Mouse (Mus musculus): Measurements from ENCODE around the gene Mllt3.

GRCm38 (mm10) chr4:87957852-87958251, 75.3 kb downstream of the Mllt3 start:
- TF ChIP-seq EP300 (IDR thresholded peaks at IDR 0.05; ENCODE audit: low read depth) (no peak), CTCF (IDR thresholded peaks at IDR 0.05; ENCODE audit: low read depth) (no peak)

All from heart, postnatal 0 days (tissue).